Mouse (Mus musculus) limb, embryonic 12.5 days (tissue): ENCODE data around the gene Col18a1. TPM values are rescaled to one million over a fixed set of nuclear protein-coding genes. Genes with fewer than 3 reads are reported as not detected.

Experiments used
- ATAC-seq: fragments of 200-750 bp; cut with Nextera tagmentation; 2 replicates; pipeline ENCODE4 v1.8.0; 2017; ENCODE audit warnings: low read depth, moderate TSS enrichment; ENCODE audit not compliant: insufficient number of reproducible peaks, insufficient read depth, low FRiP score, low TSS enrichment
- H3K27ac ChIP-seq: fragments of 300-500 bp; sonication (generic); 2 replicates; pipeline ENCODE4 v1.5.1; 2016; ENCODE audit warnings: mild to moderate bottlenecking, moderate library complexity
- H3K27me3 ChIP-seq: fragments of 300-500 bp; sonication (generic); 2 replicates; pipeline ENCODE4 v1.6.1; 2016; ENCODE audit warnings: mild to moderate bottlenecking, moderate library complexity
- H3K36me3 ChIP-seq: fragments of 300-500 bp; sonication (generic); 2 replicates; pipeline ENCODE4 v1.6.1; 2016; ENCODE audit warnings: mild to moderate bottlenecking, moderate library complexity
- H3K4me1 ChIP-seq: fragments of 300-500 bp; sonication (generic); replicated peaks from 2 replicates; pipeline ENCODE4 v1.6.1; 2016
- H3K4me2 ChIP-seq: fragments of 300-500 bp; sonication (generic); 2 replicates; pipeline ENCODE4 v1.6.1; 2016; ENCODE audit warnings: mild to moderate bottlenecking, moderate library complexity
- H3K4me3 ChIP-seq: fragments of 300-500 bp; sonication (generic); replicated peaks from 2 replicates; pipeline ENCODE4 v1.5.1; 2016; ENCODE audit warnings: mild to moderate bottlenecking
- H3K9ac ChIP-seq: fragments of 300-500 bp; sonication (generic); replicated peaks from 2 replicates; pipeline ENCODE4 v1.6.1; 2016; ENCODE audit warnings: mild to moderate bottlenecking, moderate library complexity
- H3K9me3 ChIP-seq: fragments of 300-500 bp; sonication (generic); 2 replicates; pipeline ENCODE4 v1.6.1; 2016; ENCODE audit warnings: mild to moderate bottlenecking, moderate library complexity
- WGBS: fragments of 180-500 bp; shearing (Covaris S2); methylation state at CpG from one replicate; pipeline ENCODE4 v1.1.7; 2016; 5-methylcytosine and 5-hydroxymethylcytosine counted together
- polyA plus RNA-seq: library from polyadenylated mRNA; unstranded; fragments of >200 nt; fragmentation: Nextera tagmentation; extraction: Ambion mirVana; gene quantifications from 2 replicates; pipeline ENCODE4 v1.2.1, GENCODE M21; 2016

Gene Col18a1
- polyA plus RNA-seq, 1 experiment from 2014 or later, result 104 TPM

DNA sequence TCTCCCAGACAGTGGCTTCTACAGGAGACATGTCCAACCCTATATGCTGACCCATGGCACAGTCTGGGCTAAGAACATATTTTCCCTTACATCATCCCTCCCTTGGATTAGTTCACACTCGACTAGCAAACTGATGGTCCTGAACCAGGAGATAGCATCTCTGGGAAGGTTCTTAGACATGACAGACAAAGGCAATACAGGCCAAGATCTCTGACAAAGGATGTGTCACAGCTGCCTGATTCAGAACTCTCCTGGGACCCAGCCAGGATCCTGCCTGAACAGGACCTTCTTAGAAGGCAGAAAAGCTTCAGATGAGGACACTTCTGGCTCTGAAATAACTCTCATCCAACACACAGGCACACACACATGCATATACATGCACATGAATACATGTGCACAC is 81.8 kb downstream of the Col18a1 start:
- Histone ChIP-seq H3K4me3 (no peak overlapping the region), H3K9ac (no peak overlapping the region), H3K4me2 (no peak overlapping the region), H3K36me3 (peaks cover 24% of the 10 kb centered on the region; the same call in 1 of the 2 replicates), H3K27ac (no peak overlapping the region), H3K9me3 (no peaks in the 10 kb centered on the region), H3K27me3 (no peaks in the 10 kb centered on the region), H3K4me1 (no peaks in the 10 kb centered on the region)
- 78% methylated on average over 1 of the region's 1 CpGs for WGBS
- no peak for ATAC-seq

DNA sequence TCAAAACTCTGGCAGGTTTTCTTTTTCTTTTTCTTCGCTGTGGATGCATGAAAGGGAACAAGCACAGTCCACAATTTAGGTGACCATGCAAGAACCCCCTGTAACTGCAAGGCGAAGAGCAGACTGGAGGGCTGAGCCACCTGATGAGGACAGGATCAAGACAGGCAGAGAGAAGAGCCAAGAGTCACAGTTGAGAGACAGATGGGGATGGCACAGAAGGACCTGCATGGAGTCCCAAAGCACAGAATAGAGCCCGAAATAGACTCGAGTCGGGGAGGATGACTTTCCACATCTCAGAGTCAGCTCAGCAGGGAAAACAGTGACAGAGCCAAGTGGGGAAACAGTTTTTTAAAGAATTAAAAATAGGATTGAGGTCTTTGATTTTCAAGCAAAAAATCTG is 83.4 kb downstream of the Col18a1 start:
- no peaks in the 10 kb centered on the region for H3K4me1 ChIP-seq
- H3K27me3 ChIP-seq, result no peaks in the 10 kb centered on the region
- H3K9ac ChIP-seq, result no peak overlapping the region
- H3K4me2 ChIP-seq, result no peak overlapping the region
- WGBS, result 81% methylated on average over 5 of the region's 5 CpGs
- H3K36me3 ChIP-seq, result peaks cover 28% of the 10 kb centered on the region
- no peak for ATAC-seq
- no peaks in the 10 kb centered on the region for H3K9me3 ChIP-seq
- no peak overlapping the region for H3K4me3 ChIP-seq
- H3K27ac ChIP-seq, result no peak overlapping the region

DNA sequence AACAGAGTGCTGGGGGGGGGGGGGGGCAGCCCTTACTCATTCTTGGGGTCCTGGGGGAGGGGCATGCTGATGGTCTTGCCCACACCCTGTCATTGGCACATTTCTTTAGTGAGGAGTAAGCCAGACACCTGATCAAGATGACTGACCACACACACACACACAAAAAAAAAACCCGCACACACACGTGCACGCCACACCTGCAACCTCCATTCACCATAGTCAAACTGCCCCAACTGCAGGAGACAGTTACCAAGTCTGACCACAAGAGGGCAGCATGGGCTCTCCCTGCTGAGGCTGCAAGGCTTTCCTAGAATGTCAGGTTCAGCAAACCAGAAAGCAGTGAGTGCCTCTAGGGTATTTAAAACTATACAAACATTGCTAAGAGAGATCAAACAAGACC is 83.9 kb downstream of the Col18a1 start:
- H3K27ac ChIP-seq, result no peak overlapping the region
- no peak overlapping the region for H3K4me3 ChIP-seq
- WGBS, result 31% methylated on average over 3 of the region's 3 CpGs
- H3K36me3 ChIP-seq, result peaks cover 31% of the 10 kb centered on the region
- H3K4me2 ChIP-seq, result no peak overlapping the region
- no peak for ATAC-seq
- H3K9ac ChIP-seq, result no peak overlapping the region
- H3K27me3 ChIP-seq, result no peaks in the 10 kb centered on the region
- H3K9me3 ChIP-seq, result no peaks in the 10 kb centered on the region
- no peaks in the 10 kb centered on the region for H3K4me1 ChIP-seq

DNA sequence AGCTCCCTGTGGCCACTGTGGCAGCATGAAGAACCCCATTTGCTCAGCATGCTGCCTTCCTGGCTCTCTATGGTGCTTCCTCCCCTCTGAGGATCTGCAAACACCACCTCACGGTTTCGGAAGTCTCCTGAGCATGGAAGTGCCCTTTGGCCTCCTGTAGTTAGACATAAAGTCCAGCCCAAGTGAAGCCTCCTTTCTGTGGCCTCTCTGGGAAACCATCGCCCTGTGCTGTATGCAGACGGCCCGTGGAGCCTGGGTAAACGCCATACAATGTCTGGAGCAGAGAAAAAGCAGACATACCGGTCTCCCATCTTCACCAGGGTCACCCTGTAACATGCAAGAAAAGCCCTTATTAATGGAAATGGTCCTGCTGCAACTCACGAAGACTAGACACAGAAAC is 87.4 kb downstream of the Col18a1 start:
- Histone ChIP-seq H3K4me3 (no peak overlapping the region), H3K9me3 (no peaks in the 10 kb centered on the region), H3K4me1 (no peaks in the 10 kb centered on the region), H3K36me3 (peaks cover 14% of the 10 kb centered on the region), H3K27ac (no peak overlapping the region), H3K27me3 (no peaks in the 10 kb centered on the region), H3K4me2 (no peak overlapping the region), H3K9ac (no peak overlapping the region)
- 85% methylated on average over 8 of the region's 8 CpGs for WGBS
- ATAC-seq, result no peak

DNA sequence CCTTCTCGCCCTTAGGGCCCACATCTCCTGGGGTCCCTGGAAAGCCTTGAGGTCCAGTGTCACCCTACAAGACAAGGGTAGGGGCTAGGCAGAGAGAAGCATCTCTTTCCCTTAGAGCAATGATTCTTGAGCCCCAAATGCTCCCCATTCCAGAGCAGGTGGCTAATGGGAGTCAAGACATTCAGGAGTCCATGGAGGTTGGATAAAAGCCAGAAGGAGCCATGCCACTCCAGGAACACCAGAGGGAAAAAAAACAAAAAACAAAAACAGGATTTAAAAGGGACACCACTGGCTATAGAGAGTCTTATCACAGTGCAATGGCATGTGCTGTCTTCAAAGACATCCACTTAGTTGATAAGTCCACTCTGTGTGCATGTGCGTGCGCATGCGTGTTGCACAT is 87.9 kb downstream of the Col18a1 start:
- Histone ChIP-seq H3K9ac (no peak overlapping the region), H3K4me2 (no peak overlapping the region), H3K4me1 (no peaks in the 10 kb centered on the region), H3K36me3 (peaks cover 14% of the 10 kb centered on the region), H3K27ac (no peak overlapping the region), H3K27me3 (no peaks in the 10 kb centered on the region), H3K4me3 (no peak overlapping the region), H3K9me3 (no peaks in the 10 kb centered on the region)
- no peak for ATAC-seq
- 95% methylated on average over 4 of the region's 4 CpGs for WGBS

DNA sequence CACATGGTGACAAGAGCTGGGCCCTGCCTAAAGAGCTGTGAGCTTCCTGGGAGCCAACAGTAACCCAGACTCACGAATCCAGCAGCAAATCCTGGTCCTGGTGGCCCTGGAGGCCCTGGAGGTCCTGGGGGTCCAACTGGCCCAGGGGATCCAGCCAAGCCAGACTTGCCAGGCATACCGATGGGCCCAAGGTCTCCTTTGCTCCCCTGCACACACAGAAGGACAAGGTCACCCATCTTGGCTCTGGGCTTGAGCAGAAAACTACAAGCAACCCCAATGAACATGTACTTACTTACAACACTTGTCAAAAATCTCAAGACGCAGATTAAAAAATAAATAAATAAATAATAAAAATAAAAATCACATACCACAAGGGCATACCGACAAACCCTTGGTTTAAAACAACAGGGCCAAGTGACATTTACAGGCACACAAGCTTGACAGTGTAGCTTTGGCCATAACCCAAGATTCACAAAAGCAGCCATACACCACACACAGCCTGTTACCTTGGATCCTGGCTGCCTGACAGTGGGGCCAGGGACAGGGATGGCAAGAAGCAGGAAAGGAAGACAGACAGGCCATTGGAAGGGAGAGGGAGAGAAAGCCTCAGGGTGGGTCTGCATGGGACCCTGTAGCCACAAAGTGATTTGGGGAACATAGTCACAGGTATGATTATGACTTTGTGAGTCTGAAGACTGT is 91.9 kb downstream of the Col18a1 start:
- 89% methylated on average over 4 of the region's 4 CpGs for WGBS
- Histone ChIP-seq H3K27me3 (no peaks in the 10 kb centered on the region), H3K9ac (no peak overlapping the region), H3K4me3 (no peak overlapping the region), H3K4me1 (no peaks in the 10 kb centered on the region), H3K36me3 (peaks cover 24% of the 10 kb centered on the region), H3K4me2 (no peak overlapping the region), H3K9me3 (no peaks in the 10 kb centered on the region), H3K27ac (no peak overlapping the region)
- ATAC-seq, result no peak

DNA sequence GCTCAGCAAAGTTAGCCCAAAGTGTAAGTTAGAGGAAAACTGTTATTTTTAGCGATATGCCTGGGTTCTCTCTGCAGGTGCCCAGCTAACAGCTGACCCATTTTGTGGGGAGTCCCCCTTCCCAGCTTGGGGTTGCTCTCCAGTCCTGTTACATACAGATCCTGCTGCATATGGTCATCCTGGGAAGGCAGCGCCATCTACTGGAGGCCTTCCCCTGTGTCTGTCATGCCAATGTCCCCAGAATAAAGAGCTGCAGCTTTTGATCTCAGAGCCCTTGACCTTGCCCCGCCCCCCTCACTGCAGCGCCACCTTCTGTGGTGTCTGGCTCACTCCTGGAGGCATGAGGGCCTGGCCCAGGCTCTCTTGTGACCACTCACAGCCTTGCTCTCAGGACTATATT is 96.3 kb downstream of the Col18a1 start:
- no peak overlapping the region for H3K9ac ChIP-seq
- H3K9me3 ChIP-seq, result no peaks in the 10 kb centered on the region
- ATAC-seq, result no peak
- H3K27ac ChIP-seq, result no peak overlapping the region
- no peaks in the 10 kb centered on the region for H3K27me3 ChIP-seq
- H3K4me3 ChIP-seq, result no peak overlapping the region
- H3K4me2 ChIP-seq, result no peak overlapping the region
- WGBS, result 50% methylated on average over 4 of the region's 4 CpGs
- no peaks in the 10 kb centered on the region for H3K4me1 ChIP-seq
- peaks cover 10% of the 10 kb centered on the region; the same call in 1 of the 2 replicates for H3K36me3 ChIP-seq

DNA sequence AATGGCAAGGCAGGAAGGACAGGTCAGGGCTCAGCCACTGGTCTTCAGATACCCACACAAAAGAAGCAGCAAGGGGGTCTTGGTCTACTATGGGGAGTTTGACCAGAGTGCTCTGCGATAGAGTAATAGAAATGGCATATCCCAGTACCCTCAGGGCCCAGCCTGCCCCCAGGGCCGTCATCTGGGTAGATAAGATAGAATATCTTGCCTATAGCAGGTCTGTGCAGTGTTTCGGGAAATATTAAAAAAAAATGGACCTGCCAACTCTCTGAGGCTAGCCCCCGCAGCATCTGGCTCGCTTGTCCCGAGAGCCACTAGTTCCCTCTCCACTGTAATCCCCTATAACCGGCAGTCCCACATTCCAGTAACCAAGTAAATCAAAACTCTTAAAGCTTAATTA is 97.9 kb downstream of the Col18a1 start:
- no peak overlapping the region for H3K4me2 ChIP-seq
- 86% methylated on average over 7 of the region's 7 CpGs for WGBS
- H3K9me3 ChIP-seq, result no peaks in the 10 kb centered on the region
- peaks cover 18% of the 10 kb centered on the region; the same call in 1 of the 2 replicates for H3K36me3 ChIP-seq
- H3K27me3 ChIP-seq, result no peaks in the 10 kb centered on the region
- H3K4me3 ChIP-seq, result no peak overlapping the region
- no peak overlapping the region for H3K9ac ChIP-seq
- H3K4me1 ChIP-seq, result no peaks in the 10 kb centered on the region
- H3K27ac ChIP-seq, result no peak overlapping the region
- ATAC-seq, result no peak

DNA sequence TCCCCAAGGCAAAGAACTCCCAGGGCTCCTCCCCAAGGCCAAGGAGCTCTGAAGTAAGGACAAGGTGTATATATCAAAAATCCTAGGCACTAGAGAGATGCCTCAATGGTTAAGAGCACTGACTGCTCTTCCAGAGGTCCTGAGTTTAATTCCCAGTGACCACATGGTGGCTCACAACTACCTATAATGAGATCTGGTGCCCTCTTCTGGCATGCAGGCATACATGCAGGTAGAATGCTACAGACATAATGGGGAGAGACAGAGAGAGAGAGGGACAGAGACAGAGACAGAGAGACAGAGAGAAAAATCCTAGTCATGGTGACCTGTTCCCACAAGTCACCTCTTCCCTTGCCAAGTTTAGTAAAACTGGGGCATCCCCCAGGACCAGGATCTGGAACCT is 101.7 kb downstream of the Col18a1 start:
- no peak overlapping the region for H3K27ac ChIP-seq
- H3K36me3 ChIP-seq, result peaks cover 10% of the 10 kb centered on the region; the same call in 1 of the 2 replicates
- H3K27me3 ChIP-seq, result no peaks in the 10 kb centered on the region
- H3K4me2 ChIP-seq, result no peak overlapping the region
- H3K4me1 ChIP-seq, result no peaks in the 10 kb centered on the region
- H3K4me3 ChIP-seq, result no peak overlapping the region
- ATAC-seq, result no peak
- H3K9ac ChIP-seq, result no peak overlapping the region
- H3K9me3 ChIP-seq, result no peaks in the 10 kb centered on the region

DNA sequence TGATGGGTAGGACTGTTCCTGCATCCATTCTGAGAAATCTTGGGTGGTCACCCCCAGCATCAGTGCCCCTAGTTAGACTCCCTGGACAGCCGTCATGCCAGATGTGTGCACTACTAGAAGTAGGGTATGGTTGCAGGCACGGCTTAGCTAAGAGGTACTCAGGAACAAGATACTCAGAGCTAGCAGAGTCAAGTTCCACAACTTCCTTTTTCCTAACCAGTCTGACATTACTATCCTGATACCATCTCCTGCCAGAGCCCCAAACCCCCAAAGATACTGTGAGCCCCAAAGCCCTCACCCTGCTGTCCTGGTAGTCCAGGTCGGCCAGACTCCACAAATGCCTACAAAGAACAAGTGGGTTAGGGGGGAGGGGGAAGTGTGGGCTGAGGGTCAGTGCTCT is 102.1 kb downstream of the Col18a1 start:
- no peaks in the 10 kb centered on the region for H3K9me3 ChIP-seq
- no peak overlapping the region for H3K4me3 ChIP-seq
- ATAC-seq, result no peak
- H3K9ac ChIP-seq, result no peak overlapping the region
- no peak overlapping the region for H3K4me2 ChIP-seq
- H3K27ac ChIP-seq, result no peak overlapping the region
- no peaks in the 10 kb centered on the region for H3K4me1 ChIP-seq
- WGBS, result 99% methylated on average over 3 of the region's 3 CpGs
- H3K27me3 ChIP-seq, result no peaks in the 10 kb centered on the region
- peaks cover 10% of the 10 kb centered on the region; the same call in 1 of the 2 replicates for H3K36me3 ChIP-seq

DNA sequence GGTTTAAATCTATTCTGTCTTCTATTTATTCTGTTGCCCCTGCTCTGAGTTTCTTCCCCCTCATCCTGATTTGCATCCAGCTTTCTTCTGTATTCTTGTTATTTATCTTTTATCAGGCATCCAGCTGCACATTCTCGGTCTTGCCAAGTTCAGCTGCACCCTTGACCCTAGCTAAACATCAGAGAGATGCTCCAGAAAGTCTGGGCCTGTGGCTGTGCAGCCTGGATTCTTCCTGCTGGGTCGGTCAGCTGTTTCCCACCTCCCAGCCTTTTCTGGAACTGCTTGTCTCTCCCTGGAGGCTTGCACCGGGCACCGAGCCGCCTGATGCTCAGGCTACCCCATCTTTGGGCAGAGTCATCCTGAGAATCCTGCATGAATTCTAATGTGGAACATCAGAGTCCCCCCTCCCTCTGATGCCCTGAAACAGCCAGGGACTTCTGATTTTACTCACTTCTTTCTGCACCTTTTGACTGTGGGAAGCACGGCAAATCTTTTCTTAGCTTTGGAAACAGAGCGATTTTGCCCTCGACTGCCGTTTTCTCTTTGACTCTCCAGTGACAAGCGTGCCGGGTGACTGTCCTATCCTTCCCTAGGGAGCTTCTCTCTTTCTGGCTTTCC is 103.8 kb downstream of the Col18a1 start:
- 88% methylated on average over 11 of the region's 11 CpGs for WGBS

DNA sequence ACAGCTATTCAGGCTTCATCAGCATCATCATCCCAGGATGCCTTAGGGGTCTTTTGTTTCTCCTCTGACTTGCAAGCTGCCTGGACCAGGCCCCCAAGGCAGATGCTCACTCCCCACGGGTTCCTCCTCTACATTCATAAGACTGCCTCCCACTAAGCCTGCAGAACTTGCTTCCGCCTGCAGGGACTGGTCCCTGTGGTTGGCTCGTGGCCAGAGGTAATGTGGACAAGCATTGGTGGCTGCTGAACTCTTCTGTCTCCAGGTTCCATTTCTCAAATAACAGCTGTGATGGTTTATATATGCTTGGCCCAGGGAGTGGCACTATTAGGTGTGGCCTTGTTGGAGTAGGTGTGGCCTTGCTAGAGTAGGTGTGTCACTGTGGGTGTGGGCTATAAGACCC is 104.9 kb downstream of the Col18a1 start:
- H3K27ac ChIP-seq, result no peak overlapping the region
- no peak for ATAC-seq
- H3K4me2 ChIP-seq, result no peak overlapping the region
- H3K9me3 ChIP-seq, result no peaks in the 10 kb centered on the region
- H3K4me3 ChIP-seq, result no peak overlapping the region
- no peaks in the 10 kb centered on the region for H3K27me3 ChIP-seq
- H3K9ac ChIP-seq, result no peak overlapping the region
- H3K4me1 ChIP-seq, result no peaks in the 10 kb centered on the region; the same call in 1 of the 2 replicates
- peaks cover 10% of the 10 kb centered on the region; the same call in 1 of the 2 replicates for H3K36me3 ChIP-seq
- 77% methylated on average over 3 of the region's 3 CpGs for WGBS

More for the DNA sequence above, 103.8 kb downstream of the Col18a1 start:
- H3K4me2 ChIP-seq, result no peak overlapping the region
- no peaks in the 10 kb centered on the region for H3K27me3 ChIP-seq
- H3K4me3 ChIP-seq, result no peak overlapping the region
- no peaks in the 10 kb centered on the region for H3K9me3 ChIP-seq
- no peak for ATAC-seq
- peaks cover 10% of the 10 kb centered on the region; the same call in 1 of the 2 replicates for H3K36me3 ChIP-seq
- H3K9ac ChIP-seq, result no peak overlapping the region
- no peak overlapping the region for H3K27ac ChIP-seq
- no peaks in the 10 kb centered on the region for H3K4me1 ChIP-seq
